Mouse (Mus musculus) liver, embryonic 13.5 days (tissue): ENCODE measurements at regions not wholly inside any gene's neighbourhood (a gene's known extent, or its start where the extent isn't known, plus 50 kb on each side); places are given as distances from the start of the nearest gene placed in this dataset.

ENCODE experiments used
- ATAC-seq: fragments of 200-750 bp; cut with Nextera tagmentation; 2 replicates; pipeline ENCODE4 v1.8.0; 2017; ENCODE audit warnings: low read depth, mild to moderate bottlenecking, moderate number of reproducible peaks, moderate library complexity
- DNase-seq: peaks from one replicate; pipeline ENCODE4 v3.0.0; 2022
- H3K27ac ChIP-seq: fragments of 300-500 bp; sonication (generic); 2 replicates; pipeline ENCODE4 v1.5.1; 2015; ENCODE audit warnings: moderate library complexity, mild to moderate bottlenecking, inconsistent platforms
- H3K27me3 ChIP-seq: fragments of 300-500 bp; sonication (generic); 2 replicates; pipeline ENCODE4 v1.6.1; 2015; ENCODE audit warnings: mild to moderate bottlenecking, inconsistent platforms
- H3K36me3 ChIP-seq: fragments of 300-500 bp; sonication (generic); 2 replicates; pipeline ENCODE4 v1.6.1; 2015; ENCODE audit warnings: mild to moderate bottlenecking, inconsistent platforms
- H3K4me1 ChIP-seq: fragments of 300-500 bp; sonication (generic); replicated peaks from 2 replicates; pipeline ENCODE4 v1.6.1; 2015; ENCODE audit warnings: inconsistent platforms
- H3K4me2 ChIP-seq: fragments of 300-500 bp; sonication (generic); 2 replicates; pipeline ENCODE4 v1.6.1; 2015; ENCODE audit warnings: inconsistent platforms, mild to moderate bottlenecking, moderate library complexity
- H3K4me3 ChIP-seq: fragments of 300-500 bp; sonication (generic); replicated peaks from 2 replicates; pipeline ENCODE4 v1.5.1; 2015; ENCODE audit warnings: mild to moderate bottlenecking, inconsistent platforms
- H3K9ac ChIP-seq: fragments of 300-500 bp; sonication (generic); 2 replicates; pipeline ENCODE4 v1.6.1; 2015; ENCODE audit warnings: mild to moderate bottlenecking, inconsistent platforms
- H3K9me3 ChIP-seq: fragments of 300-500 bp; sonication (generic); replicated peaks from 2 replicates; pipeline ENCODE4 v1.6.1; 2016; ENCODE audit warnings: inconsistent platforms
- WGBS: fragments of 180-500 bp; shearing (Covaris S2); methylation state at CpG from one replicate; pipeline ENCODE4 v1.1.7; 2015; ENCODE audit not compliant: insufficient replicate concordance; 5-methylcytosine and 5-hydroxymethylcytosine counted together

- no peaks in the 10 kb centered on the region for H3K4me1 ChIP-seq
- no peaks in the 10 kb centered on the region for H3K9me3 ChIP-seq
- no peak overlapping the region for H3K4me3 ChIP-seq
- no peak overlapping the region for H3K4me2 ChIP-seq
- no peaks in the 10 kb centered on the region for H3K36me3 ChIP-seq
- no peak overlapping the region for H3K27ac ChIP-seq
- WGBS, result 45% methylated on average over 2 of the region's 2 CpGs
- DNase-seq (no peak), ATAC-seq (no peak)
- no peaks in the 10 kb centered on the region for H3K27me3 ChIP-seq
- no peak overlapping the region for H3K9ac ChIP-seq
These were observed 155.3 kb downstream of the Tox3 start for GRCm38 (mm10) chr8:90192856-90193255.

- Histone ChIP-seq H3K27me3 (no peaks in the 10 kb centered on the region), H3K4me3 (no peak overlapping the region), H3K9me3 (no peaks in the 10 kb centered on the region), H3K27ac (no peak overlapping the region), H3K9ac (no peak overlapping the region), H3K4me1 (no peaks in the 10 kb centered on the region), H3K4me2 (no peak overlapping the region), H3K36me3 (no peaks in the 10 kb centered on the region)
- 58% methylated on average over 6 of the region's 6 CpGs for WGBS
- DNase-seq, result no peak
- no peak for ATAC-seq
These were observed 165.3 kb downstream of the Tox3 start for GRCm38 (mm10) chr8:90182807-90183206.

DNA sequence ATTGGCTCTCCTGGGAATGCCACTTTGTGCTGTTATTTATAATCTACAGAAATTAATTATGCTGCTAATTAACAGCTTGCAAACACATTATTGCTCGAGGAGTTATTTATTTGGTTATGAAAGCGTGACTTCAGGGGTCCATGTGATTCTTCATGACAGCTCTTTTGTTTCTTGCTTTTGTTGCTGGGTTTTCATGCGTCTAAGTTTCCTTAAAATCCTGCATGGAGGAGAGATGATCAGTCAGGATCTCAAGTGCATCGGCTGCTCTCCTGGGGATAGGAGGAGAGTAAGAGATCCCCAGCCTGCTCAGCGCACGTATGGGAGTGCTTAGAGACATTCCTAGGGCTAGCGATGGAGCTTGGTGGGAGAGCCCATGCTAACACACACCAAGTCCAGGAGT, 171.4 kb downstream of the Tox3 start:
- H3K9me3 ChIP-seq, result no peaks in the 10 kb centered on the region
- H3K4me2 ChIP-seq, result no peak overlapping the region
- ATAC-seq (no peak), DNase-seq (no peak)
- no peak overlapping the region for H3K27ac ChIP-seq
- H3K36me3 ChIP-seq, result no peaks in the 10 kb centered on the region
- no peaks in the 10 kb centered on the region for H3K4me1 ChIP-seq
- H3K9ac ChIP-seq, result no peak overlapping the region
- H3K27me3 ChIP-seq, result no peaks in the 10 kb centered on the region
- H3K4me3 ChIP-seq, result no peak overlapping the region
- WGBS, result 60% methylated on average over 7 of the region's 7 CpGs

GRCm38 (mm10) chr8:90176335-90176734, 171.8 kb downstream of the Tox3 start:
- H3K4me1 ChIP-seq, result no peaks in the 10 kb centered on the region
- no peaks in the 10 kb centered on the region for H3K27me3 ChIP-seq
- no peaks in the 10 kb centered on the region for H3K9me3 ChIP-seq
- no peak overlapping the region for H3K9ac ChIP-seq
- H3K4me3 ChIP-seq, result no peak overlapping the region
- DNase-seq, result no peak
- H3K4me2 ChIP-seq, result no peak overlapping the region
- H3K27ac ChIP-seq, result no peak overlapping the region
- WGBS, result 37% methylated on average over 9 of the region's 9 CpGs
- H3K36me3 ChIP-seq, result no peaks in the 10 kb centered on the region
- no peak for ATAC-seq

DNA sequence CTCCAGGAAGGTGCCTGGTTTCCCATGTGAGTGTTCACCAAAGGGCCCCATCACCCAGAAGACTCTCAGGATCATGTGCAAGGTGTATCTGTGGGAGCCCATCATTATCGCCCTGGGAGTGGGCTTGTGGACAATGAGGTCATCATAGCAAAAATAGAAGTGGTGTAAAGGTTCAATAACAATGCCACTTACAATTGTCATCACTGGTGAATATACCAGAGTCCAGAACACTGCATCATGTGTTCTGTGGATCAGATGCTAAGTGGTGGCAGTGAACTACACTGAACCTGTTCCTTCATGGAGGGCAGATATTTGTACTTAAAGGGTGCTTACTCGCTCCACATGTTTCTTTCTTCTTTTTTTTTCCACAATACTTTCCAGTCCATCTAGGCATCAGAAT, 181.5 kb downstream of the Tox3 start:
- whole genome bisulfite sequencing, result 67% methylated on average over 2 of the region's 2 CpGs
- no peak for DNase-seq
- Histone ChIP-seq H3K4me2 (no peak overlapping the region), H3K4me3 (no peak overlapping the region), H3K4me1 (no peaks in the 10 kb centered on the region), H3K27me3 (no peaks in the 10 kb centered on the region), H3K9me3 (no peaks in the 10 kb centered on the region), H3K36me3 (no peaks in the 10 kb centered on the region), H3K9ac (no peak overlapping the region), H3K27ac (no peak overlapping the region)
- no peak for ATAC-seq

DNA sequence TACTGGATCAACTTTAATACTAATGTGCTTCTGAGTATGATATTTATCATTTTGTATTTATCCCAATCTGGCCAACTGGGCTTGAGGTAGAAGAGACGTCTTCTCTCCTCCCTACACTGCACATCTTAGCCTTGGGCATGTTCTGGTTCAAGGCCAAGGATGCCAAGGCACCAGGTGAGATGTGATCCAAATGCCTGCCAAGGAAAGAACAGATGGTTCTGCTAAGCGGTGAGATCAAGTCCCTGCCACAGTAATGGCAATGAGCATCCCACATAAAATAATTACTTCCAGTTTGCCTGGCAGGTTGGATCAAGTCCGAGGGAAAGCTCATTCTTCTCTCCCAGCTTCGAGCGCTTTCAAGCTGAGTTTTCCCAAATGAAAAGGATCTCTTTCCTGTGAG, 196.7 kb downstream of the Tox3 start:
- Histone ChIP-seq H3K9ac (no peak overlapping the region), H3K36me3 (no peaks in the 10 kb centered on the region), H3K27ac (no peak overlapping the region), H3K4me1 (no peaks in the 10 kb centered on the region), H3K27me3 (no peaks in the 10 kb centered on the region), H3K4me3 (no peak overlapping the region), H3K4me2 (no peak overlapping the region), H3K9me3 (no peaks in the 10 kb centered on the region)
- no peak for ATAC-seq
- WGBS, result 65% methylated on average over 5 of the region's 5 CpGs
- no peak for DNase-seq

DNA sequence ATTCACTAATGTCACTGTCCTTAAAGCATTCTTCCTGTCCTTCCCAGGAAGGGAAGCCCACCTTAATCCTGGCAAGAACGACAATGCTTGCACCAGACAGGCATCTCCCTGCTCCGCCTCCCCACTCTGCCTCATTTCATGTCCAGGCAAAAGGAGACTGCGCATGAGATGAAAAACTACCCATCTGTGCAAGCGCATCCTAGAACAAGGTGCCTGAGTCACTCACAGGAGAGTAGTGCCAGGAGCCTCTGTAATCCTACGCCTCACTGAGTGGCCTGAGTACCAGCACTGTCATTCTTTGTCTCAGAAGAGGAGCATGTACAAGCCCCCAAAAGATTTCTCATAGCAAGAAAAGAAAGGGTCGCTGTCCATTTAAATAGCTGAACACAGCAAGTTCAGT, 198.2 kb downstream of the Tox3 start:
- Histone ChIP-seq H3K9me3 (no peaks in the 10 kb centered on the region), H3K36me3 (no peaks in the 10 kb centered on the region), H3K4me2 (no peak overlapping the region), H3K27ac (no peak overlapping the region), H3K4me1 (no peaks in the 10 kb centered on the region), H3K27me3 (no peaks in the 10 kb centered on the region), H3K9ac (no peak overlapping the region), H3K4me3 (no peak overlapping the region)
- DNase-seq (no peak), ATAC-seq (no peak)
- WGBS, result 65% methylated on average over 6 of the region's 6 CpGs

DNA sequence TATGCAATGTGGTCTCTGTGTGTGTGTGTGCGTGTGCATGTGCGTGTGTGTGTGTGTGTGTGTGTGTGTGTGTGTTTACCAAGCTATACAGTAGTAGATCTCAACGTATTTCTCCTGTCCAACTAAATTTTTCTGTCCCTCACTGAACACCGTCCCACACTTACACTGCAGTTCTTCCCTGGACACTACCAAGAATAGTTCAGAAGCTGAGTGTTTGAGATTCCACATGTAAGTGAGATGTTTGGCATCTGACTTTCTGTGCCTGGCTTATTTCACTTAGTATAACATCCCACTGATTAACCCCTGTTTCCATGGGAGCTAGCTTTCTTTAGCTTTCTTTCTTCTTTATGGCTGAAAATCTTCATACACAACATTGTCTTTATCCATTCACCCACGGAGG, 213.5 kb downstream of the Tox3 start:
- WGBS, result 44% methylated on average over 5 of the region's 5 CpGs
- no peaks in the 10 kb centered on the region for H3K27me3 ChIP-seq
- DNase-seq (no peak), ATAC-seq (no peak)
- no peaks in the 10 kb centered on the region for H3K36me3 ChIP-seq
- no peak overlapping the region for H3K4me2 ChIP-seq
- no peaks in the 10 kb centered on the region for H3K9me3 ChIP-seq
- H3K4me1 ChIP-seq, result no peaks in the 10 kb centered on the region
- H3K9ac ChIP-seq, result no peak overlapping the region
- H3K27ac ChIP-seq, result no peak overlapping the region
- H3K4me3 ChIP-seq, result no peak overlapping the region

- no peaks in the 10 kb centered on the region for H3K9me3 ChIP-seq
- 81% methylated on average over 5 of the region's 5 CpGs for WGBS
- H3K4me2 ChIP-seq, result no peak overlapping the region
- H3K27me3 ChIP-seq, result no peaks in the 10 kb centered on the region
- no peaks in the 10 kb centered on the region for H3K36me3 ChIP-seq
- no peak overlapping the region for H3K4me3 ChIP-seq
- no peak for ATAC-seq
- H3K4me1 ChIP-seq, result no peaks in the 10 kb centered on the region
- H3K27ac ChIP-seq, result no peak overlapping the region
- H3K9ac ChIP-seq, result no peak overlapping the region
- DNase-seq, result no peak
These were observed 217.4 kb downstream of the Tox3 start for GRCm38 (mm10) chr8:90130704-90131267.

DNA sequence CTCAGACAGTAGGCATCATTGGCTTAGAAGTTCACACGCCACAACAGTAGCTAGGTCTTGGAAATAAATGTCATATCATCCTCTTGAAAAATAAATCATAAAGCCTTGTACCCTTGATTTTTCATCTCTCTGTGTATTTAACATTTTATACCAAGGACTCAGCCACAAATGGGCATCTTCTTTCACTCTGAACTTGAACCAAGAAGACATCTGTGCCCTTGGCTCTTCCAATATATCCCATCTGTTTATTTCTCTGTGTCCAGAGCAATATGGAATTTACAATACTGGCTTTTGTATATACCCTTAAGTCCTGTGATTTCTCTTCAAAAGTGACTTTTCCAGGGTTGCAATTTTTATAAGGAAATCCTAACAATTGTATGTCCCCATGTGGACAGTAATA, 222.7 kb downstream of the Tox3 start:
- DNase-seq, result no peak
- Histone ChIP-seq H3K27ac (no peak overlapping the region), H3K9me3 (no peaks in the 10 kb centered on the region), H3K27me3 (no peaks in the 10 kb centered on the region), H3K4me2 (no peak overlapping the region), H3K4me1 (no peaks in the 10 kb centered on the region), H3K9ac (no peak overlapping the region), H3K4me3 (no peak overlapping the region), H3K36me3 (no peaks in the 10 kb centered on the region)
- no peak for ATAC-seq
- 59% methylated on average over 1 of the region's 1 CpGs for WGBS

GRCm38 (mm10) chr8:90123101-90123500, 225.0 kb downstream of the Tox3 start:
- Histone ChIP-seq H3K27ac (no peak overlapping the region), H3K36me3 (no peaks in the 10 kb centered on the region)

GRCm38 (mm10) chr8:90121935-90122334, 226.2 kb downstream of the Tox3 start:
- ATAC-seq (no peak), DNase-seq (no peak)
- H3K27ac ChIP-seq, result no peak overlapping the region
- H3K4me3 ChIP-seq, result no peak overlapping the region
- 53% methylated on average over 3 of the region's 3 CpGs for WGBS
- no peaks in the 10 kb centered on the region for H3K27me3 ChIP-seq
- no peak overlapping the region for H3K9ac ChIP-seq
- no peaks in the 10 kb centered on the region for H3K9me3 ChIP-seq
- no peaks in the 10 kb centered on the region for H3K36me3 ChIP-seq
- no peaks in the 10 kb centered on the region for H3K4me1 ChIP-seq
- no peak overlapping the region for H3K4me2 ChIP-seq

More at GRCm38 (mm10) chr8:90123101-90123500, 225.0 kb downstream of the Tox3 start:
- H3K4me1 ChIP-seq, result no peaks in the 10 kb centered on the region
- no peak overlapping the region for H3K4me3 ChIP-seq
- no peak overlapping the region for H3K9ac ChIP-seq
- H3K4me2 ChIP-seq, result no peak overlapping the region
- DNase-seq (no peak), ATAC-seq (no peak)
- H3K9me3 ChIP-seq, result no peaks in the 10 kb centered on the region
- H3K27me3 ChIP-seq, result no peaks in the 10 kb centered on the region
